Mouse (Mus musculus) adrenal gland, adult 18-20 months (tissue): Measurements from ENCODE around the gene Canx. TPM values are rescaled to one million over a fixed set of nuclear protein-coding genes. Genes with fewer than 3 reads are reported as not detected.
"Not testable (repeated sequence)": the region's sequence is repeated elsewhere in the genome, so short reads cannot be mapped to it uniquely, and the experiment has no call there.

ENCODE experiments used
- DNase-seq, 2 experiments: peaks; one replicate each; pipeline ENCODE4 v3.0.0; 2021 to 2022; ENCODE audit warnings: low spot score in 2 of 2
- total RNA-seq, 2 experiments: library from RNA; stranded (reverse); gene quantifications; 1 replicate in 1 of 2; 2 replicates in 1 of 2; pipeline ENCODE4 v1.2.3; 2021

Canx gene
- total RNA-seq, 2 experiments from 2014 or later = 431 to 540 TPM

- no peak for DNase-seq
Observed at GRCm38 (mm10) chr11:50336891-50337290, 11.4 kb upstream of the Canx start.

- no peak for DNase-seq
Observed at GRCm38 (mm10) chr11:50336126-50336525, 10.7 kb upstream of the Canx start.

- no peak for DNase-seq
Observed at GRCm38 (mm10) chr11:50333181-50333580, 7.7 kb upstream of the Canx start.

GRCm38 (mm10) chr11:50329378-50329777, 3.9 kb upstream of the Canx start:
- DNase-seq = no peak

GRCm38 (mm10) chr11:50328075-50328625, 2.7 kb upstream of the Canx start:
- DNase-seq = no peak

GRCm38 (mm10) chr11:50326302-50326966, 961 bp upstream of the Canx start:
- DNase-seq = no peak

- no peak for DNase-seq
Observed at GRCm38 (mm10) chr11:50324751-50325471, 562 bp downstream of the Canx start.

GRCm38 (mm10) chr11:50323843-50324242, 1.6 kb downstream of the Canx start:
- no peak for DNase-seq

GRCm38 (mm10) chr11:50322345-50322744, 3.1 kb downstream of the Canx start:
- DNase-seq = no peak

GRCm38 (mm10) chr11:50321239-50321638, 4.2 kb downstream of the Canx start:
- no peak for DNase-seq

- not testable (repeated sequence) for DNase-seq
Observed at GRCm38 (mm10) chr11:50319343-50319742, 6.1 kb downstream of the Canx start.

GRCm38 (mm10) chr11:50312803-50313202, 12.7 kb downstream of the Canx start:
- DNase-seq = no peak

- no peak for DNase-seq
Observed at GRCm38 (mm10) chr11:50303406-50303805, 22.1 kb downstream of the Canx start.

GRCm38 (mm10) chr11:50292190-50292855, 33.1 kb downstream of the Canx start, which contains the start of gene Maml1:
Gene Maml1, minus strand, starts transcription at chr11:50292311.
- peak; percentile 94 to 96 for DNase-seq

- peak; percentile 55 to 58 for DNase-seq
Observed at GRCm38 (mm10) chr11:50291321-50292165, 33.9 kb downstream of the Canx start.

- no peak for DNase-seq
Observed at GRCm38 (mm10) chr11:50290486-50291225, 34.8 kb downstream of the Canx start.

- no peak for DNase-seq
Observed at GRCm38 (mm10) chr11:50286428-50286827, 39.0 kb downstream of the Canx start.

- DNase-seq = no peak
Observed at GRCm38 (mm10) chr11:50285696-50286095, 39.8 kb downstream of the Canx start.

- DNase-seq = no peak
Observed at GRCm38 (mm10) chr11:50285263-50285662, 40.2 kb downstream of the Canx start.

GRCm38 (mm10) chr11:50280053-50280452, 45.4 kb downstream of the Canx start:
- no peak for DNase-seq
